Mouse (Mus musculus): ENCODE measurements around the gene Milr1.
"Not testable (repeated sequence)": the region's sequence is repeated elsewhere in the genome, so short reads cannot be mapped to it uniquely, and the experiment has no call there.

The Milr1 gene

GRCm38 (mm10) chr11:106776960-106777359 lies 25.9 kb downstream of the Milr1 start:
- DNase-seq (ENCODE audit: low spot score in 2 of 2): no peak

GRCm38 (mm10) chr11:106777395-106777794 lies 26.4 kb downstream of the Milr1 start:
- DNase-seq (ENCODE audit: low spot score in 2 of 2): no peak

DNA sequence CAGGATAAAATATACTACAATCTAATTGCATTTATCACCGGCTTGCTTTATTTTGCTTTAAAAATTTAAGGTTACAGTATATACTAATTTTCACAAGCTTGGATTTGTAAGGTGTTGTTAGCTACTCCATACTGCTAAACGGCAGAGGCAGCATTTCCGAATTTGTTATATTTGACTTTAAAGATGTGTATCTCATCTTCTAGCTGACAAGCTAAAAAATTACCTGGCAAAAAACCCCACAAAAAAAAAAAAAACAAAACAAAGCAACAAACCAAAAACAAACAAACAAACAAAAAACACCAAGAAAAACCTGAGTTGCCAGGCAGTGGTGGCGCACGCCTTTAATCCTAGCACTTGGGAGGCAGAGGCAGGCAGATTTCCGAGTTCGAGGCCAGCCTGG lies 27.1 kb downstream of the Milr1 start:
- no peak for DNase-seq (ENCODE audit: low spot score in 2 of 2)

DNA sequence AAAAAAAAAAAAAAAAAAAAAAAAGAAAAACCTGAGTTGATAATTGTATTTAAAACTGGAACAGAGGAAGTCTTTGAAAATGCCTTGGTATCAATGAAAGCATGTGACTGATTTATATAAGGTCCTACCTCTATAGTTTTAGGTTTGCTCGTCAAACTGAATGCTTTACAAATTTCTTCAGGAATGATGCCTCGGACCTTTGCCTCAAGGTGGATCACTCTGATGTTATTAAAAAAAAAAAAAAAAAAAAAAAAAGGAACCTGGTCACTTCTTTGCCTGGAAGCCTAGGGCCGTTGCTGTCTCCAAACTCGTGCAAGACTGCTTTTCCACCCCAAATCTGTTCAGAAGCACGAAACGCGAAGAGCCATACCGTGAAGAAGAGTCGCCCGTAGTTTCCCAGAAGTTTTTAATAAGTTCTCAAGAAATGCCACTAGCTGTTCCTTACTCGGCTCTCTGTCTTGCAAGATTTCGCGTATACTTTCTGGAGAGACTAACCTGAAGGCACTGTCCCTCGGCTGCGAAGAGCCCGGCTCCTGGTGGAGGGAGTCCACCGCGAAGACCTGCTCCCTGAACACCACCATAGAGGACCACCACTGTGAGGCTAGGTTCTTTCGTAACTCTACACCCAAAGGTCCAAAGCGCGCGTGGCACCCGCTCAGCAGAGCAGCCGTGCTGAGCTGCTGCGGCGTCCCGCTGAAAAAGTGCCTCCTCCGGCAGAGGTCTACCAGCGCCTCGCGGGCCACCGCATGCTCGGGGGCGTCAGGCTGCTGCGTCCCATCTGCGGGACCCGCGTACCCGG lies 27.8 kb downstream of the Milr1 start:
- no peak for DNase-seq (ENCODE audit: low spot score in 2 of 2)

DNA sequence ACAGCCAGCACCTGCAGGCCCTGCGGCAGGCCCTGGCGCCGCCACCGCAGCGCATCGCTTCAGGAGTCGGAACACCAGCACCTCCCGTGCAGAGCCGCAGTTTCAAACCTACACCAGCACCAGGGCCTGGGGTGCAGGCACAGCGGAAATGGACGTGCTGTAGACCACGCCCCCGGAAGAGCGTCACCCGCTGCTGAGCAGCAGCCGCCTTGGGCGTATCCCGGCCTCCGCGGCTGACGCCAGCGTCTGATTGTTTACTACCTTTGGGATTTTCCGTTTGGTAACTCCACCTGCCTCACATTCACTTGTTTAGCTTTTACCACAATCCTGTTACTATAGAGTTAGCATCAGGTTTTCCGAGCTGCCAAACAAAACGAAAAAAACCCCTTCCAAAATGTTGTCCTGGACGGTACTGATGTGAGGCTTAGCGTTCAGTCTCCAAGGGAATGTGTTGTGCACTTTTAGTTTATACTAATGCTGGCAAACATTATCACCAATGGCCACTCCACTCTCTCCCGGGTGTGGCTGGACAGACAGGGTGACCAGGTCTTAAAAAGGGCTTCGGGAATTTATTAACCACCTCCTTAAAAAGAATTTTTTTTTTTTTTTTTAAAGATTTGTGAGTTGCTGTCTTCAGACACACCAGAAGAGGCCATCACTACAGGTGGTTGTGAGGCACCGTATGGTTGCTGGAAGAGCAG lies 28.5 kb downstream of the Milr1 start, which contains the start of gene Polg2:
Polg2 (minus strand) TSS at position 150 of the 701 bp plus-strand sequence.
- DNase-seq (ENCODE audit: low spot score in 2 of 2): peak; percentile 89 to 95

DNA sequence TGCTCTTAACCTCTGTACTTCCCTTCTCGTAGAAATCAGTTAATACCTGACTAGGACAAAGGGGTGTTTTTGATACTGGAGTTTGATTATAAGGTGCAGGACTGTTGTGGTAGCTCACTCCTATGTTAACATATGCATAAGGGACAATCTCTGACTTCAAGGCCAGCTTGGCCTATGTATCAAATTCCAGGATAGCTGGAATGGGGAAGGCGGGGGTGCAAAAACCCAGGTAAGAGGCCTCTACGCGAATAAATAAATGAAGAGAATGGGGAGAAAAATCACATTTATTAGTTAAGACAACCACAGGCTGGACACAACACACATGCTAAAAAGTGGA lies 29.0 kb downstream of the Milr1 start:
- DNase-seq (ENCODE audit: low spot score in 2 of 2): peak in 1 of 2 experiments; percentile 57

DNA sequence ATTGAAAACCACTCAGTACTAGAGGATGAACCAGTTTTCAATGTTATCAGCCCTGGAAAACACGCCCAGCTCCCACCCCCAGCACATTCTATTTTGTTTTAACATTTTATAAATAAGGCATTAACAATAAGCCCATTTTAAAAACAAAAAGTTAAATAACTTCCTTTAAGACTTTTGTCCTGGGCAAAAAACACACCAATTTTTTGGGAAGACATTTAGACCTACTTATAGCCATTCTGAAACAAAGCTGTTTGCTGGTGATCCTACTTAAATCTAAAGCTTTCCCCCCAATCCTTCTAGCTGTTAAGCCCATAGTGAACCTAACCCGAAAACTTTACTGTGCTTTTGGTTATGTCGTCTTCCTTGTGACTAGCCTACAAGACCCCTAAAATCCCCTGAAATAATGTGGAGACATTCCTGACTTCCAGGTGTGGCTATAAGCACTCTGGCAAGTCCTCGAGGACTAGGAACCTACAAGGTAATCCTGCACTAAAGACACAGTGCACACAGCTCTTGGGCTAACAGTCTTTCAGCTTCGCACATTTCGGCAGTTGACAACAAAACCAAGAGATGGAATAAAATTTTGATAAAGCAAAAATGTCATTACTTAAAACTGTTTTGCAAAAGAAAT lies 29.7 kb downstream of the Milr1 start:
- DNase-seq (ENCODE audit: low spot score in 2 of 2): no peak

DNA sequence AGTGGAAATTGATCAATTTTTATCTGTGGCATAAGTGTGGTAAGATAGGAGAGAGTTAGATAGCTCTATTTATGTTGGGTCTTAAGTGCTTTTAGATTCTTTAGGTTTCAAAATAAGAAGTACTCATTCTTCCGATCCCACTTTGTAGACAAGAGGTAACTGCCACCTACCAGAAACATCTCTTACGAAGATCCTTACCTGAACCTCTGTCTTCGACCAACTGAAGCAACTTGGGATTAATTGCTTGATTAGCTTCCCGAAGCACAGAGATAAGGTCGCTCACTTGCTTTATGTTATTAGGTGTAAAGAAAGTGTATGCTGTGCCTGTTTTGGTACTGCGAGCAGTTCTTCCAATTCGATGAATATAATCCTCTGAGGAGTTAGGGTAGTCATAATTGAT lies 31.2 kb downstream of the Milr1 start:
- not testable (repeated sequence) for DNase-seq (ENCODE audit: low spot score in 2 of 2)

GRCm38 (mm10) chr11:106782841-106783764 lies 32.1 kb downstream of the Milr1 start:
- no peak for DNase-seq (ENCODE audit: low spot score in 2 of 2)

DNA sequence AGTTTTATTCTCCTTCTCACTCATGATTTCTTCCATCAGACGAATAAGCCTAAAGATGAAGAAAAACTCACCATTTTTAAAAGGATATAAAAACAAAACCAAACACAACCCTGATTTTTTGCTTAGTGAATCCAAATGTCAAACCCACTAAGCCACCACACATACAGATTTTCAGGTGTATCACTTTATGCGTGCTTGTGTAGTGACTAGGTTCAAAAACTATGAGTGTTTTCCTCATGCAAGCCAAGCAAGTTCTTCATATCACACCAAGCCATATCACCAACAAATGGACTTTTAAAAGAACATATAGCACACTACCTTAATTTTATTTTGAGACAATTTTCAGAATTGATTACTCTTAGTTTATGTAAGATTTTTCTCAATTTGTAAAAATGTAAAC lies 33.5 kb downstream of the Milr1 start:
- DNase-seq (ENCODE audit: low spot score in 2 of 2): no peak

DNA sequence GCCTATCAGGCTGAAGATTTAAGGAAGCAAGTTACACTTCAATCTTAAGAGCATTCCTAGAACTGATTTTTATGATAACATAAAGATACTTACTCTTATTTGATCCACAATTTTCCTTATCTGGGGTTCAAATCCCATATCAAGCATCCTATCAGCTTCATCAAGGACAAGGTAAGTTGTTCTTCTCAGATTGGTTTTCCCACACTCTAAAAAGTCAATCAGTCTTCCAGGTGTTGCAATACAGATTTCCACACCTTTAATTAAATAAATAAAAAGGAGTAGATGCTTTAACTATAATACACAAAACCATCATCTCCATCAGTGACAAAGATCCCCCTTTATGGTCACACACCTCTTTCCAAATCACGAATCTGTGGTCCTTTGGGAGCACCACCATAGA lies 34.0 kb downstream of the Milr1 start:
- no peak for DNase-seq (ENCODE audit: low spot score in 2 of 2)

DNA sequence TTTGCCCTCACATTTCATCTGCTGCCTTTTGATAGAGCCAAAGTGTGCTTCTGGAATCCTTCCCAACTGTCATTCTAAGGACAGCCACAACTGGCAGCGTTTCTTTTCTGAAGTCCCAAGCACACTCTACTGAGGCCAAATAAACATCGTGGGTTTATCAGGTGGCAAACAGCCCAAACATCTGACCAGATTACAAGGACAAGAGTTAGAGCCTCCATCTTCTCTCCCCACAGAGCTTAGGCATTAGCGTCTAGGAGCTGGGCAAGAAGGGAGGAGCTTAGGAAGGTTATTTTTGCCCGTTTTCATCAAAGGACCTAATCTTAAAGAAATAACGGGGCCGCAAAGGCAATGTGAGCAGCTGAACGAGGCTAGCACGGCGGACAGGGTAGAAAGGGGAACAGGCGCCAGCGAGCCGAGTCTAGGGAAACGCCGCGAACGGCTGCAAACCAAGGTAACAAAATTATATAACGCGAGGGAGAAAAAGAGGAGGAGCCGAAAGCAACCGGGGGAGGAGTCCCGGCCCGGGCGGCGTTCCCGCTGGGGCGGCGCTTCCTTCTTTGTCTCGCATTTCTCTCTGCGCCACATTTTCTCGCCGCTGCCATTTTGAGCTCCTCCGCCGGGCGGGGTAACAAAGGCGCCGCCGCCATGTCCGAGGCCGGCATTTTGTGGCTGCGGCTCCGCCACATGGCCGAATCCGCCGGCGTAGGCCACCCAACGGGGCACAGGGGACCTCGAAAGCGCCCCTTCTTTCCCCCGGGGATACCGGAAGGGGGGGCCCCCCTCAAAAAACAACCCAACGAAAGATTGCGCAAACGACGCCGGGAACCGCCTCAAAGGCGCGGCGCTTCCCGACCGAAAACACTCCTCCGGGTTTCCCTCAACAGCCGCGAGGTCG lies 36.4 kb downstream of the Milr1 start:
- peak; percentile 92 to 95 for DNase-seq (ENCODE audit: low spot score in 2 of 2)

- DNase-seq (ENCODE audit: low spot score in 2 of 2): peak; percentile 100
Observed at GRCm38 (mm10) chr11:106788026-106788774, 37.2 kb downstream of the Milr1 start.

- peak; percentile 97 for DNase-seq (ENCODE audit: low spot score in 2 of 2)
Observed at GRCm38 (mm10) chr11:106788775-106789459, 37.9 kb downstream of the Milr1 start, which contains the start of the genes Ddx5 and Cep95. Gene Ddx5, minus strand, starts transcription at chr11:106789185. Gene Cep95, plus strand, starts transcription at chr11:106789252.

GRCm38 (mm10) chr11:106789649-106790048 lies 38.6 kb downstream of the Milr1 start:
- DNase-seq (ENCODE audit: low spot score in 2 of 2): no peak

- DNase-seq (ENCODE audit: low spot score in 2 of 2): no peak
Observed at GRCm38 (mm10) chr11:106793846-106794245, 42.8 kb downstream of the Milr1 start.

- no peak for DNase-seq (ENCODE audit: low spot score in 2 of 2)
Observed at GRCm38 (mm10) chr11:106795679-106796078, 44.7 kb downstream of the Milr1 start.

DNA sequence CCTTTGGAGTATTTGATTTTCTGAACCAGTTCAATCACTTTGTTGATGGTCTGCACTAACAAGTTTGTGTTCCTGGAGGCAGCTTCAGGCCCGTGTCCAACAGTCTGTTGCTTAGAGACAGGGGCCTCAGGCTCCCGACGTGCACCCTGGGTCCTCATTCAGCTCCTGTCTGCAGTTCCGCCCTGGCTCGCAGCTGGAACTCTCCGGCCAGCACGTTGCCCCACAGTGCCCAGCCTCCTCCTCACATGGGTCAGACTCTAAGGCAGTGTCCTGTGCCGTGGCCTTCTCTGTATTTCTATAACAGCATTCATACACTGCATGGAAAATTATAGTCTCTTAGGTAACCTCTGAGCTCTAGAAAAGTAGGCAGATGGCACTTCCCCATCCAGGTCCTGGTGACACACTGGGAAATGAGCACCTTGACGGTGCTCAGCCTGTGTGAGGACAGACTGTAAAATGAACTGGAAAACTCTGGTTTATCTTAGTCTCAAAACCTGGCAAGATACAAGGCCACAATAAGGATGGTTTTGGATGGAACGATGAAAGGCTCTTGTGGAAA lies 51.1 kb downstream of the Milr1 start:
- no peak for DNase-seq (ENCODE audit: low spot score in 2 of 2)

GRCm38 (mm10) chr11:106807442-106807841 lies 56.4 kb downstream of the Milr1 start:
- DNase-seq (ENCODE audit: low spot score in 2 of 2): not testable (repeated sequence)
